Mouse (Mus musculus): ENCODE results near the gene Trex1.
A peak's percentile ranks its signal among the peaks of the same experiment; 100 is the strongest.

Trex1 gene

GRCm38 (mm10) chr9:109016973-109017604 is 42.4 kb downstream of the Trex1 start:
- peak in 1 of 2 experiments; percentile 0 for DNase-seq (ENCODE audit: low spot score in 2 of 2)

- DNase-seq (ENCODE audit: low spot score in 2 of 2): peak in 1 of 2 experiments; percentile 0
Measured at GRCm38 (mm10) chr9:109015397-109015796, 44.1 kb downstream of the Trex1 start.

GRCm38 (mm10) chr9:109010316-109010690 is 49.2 kb downstream of the Trex1 start:
- DNase-seq (ENCODE audit: low spot score in 2 of 2): no peak

GRCm38 (mm10) chr9:109009636-109010315 is 49.8 kb downstream of the Trex1 start:
- peak; percentile 42 to 57 for DNase-seq (ENCODE audit: low spot score in 2 of 2)

- DNase-seq (ENCODE audit: low spot score in 2 of 2): peak in 1 of 2 experiments; percentile 73
Measured at GRCm38 (mm10) chr9:109008994-109009635, 50.4 kb downstream of the Trex1 start.

- DNase-seq (ENCODE audit: low spot score in 2 of 2): no peak
Measured at GRCm38 (mm10) chr9:109008081-109008480, 51.5 kb downstream of the Trex1 start.
